Mouse (Mus musculus) spleen, adult 2 months (tissue): ENCODE results near the gene Stx6. TPM values are rescaled to one million over a fixed set of nuclear protein-coding genes. Genes with fewer than 3 reads are reported as not detected.

ENCODE experiments used
- DNase-seq, 2 experiments: peaks; one replicate each; pipeline versions ENCODE4 v3.0.0 to v3.0.0-alpha.2; 2012 to 2021; ENCODE audit warnings: low spot score in 2 of 2, low read depth in 1 of 2
- H3K27ac ChIP-seq: fragments of 200-500 bp; 2 replicates; pipeline ENCODE4 v1.5.1; 2012; ENCODE audit warnings: low read length, inconsistent platforms; ENCODE audit not compliant: insufficient read depth
- H3K27me3 ChIP-seq: fragments of 200-500 bp; 2 replicates; pipeline ENCODE4 v1.6.1; 2012; ENCODE audit warnings: mild to moderate bottlenecking, moderate library complexity, low read length, inconsistent platforms; ENCODE audit not compliant: control insufficient read depth, insufficient read depth
- H3K36me3 ChIP-seq: fragments of 200-500 bp; 2 replicates; pipeline ENCODE4 v1.6.1; 2012; ENCODE audit warnings: mild to moderate bottlenecking, low read length, inconsistent platforms; ENCODE audit not compliant: control insufficient read depth, insufficient read depth
- H3K4me1 ChIP-seq: fragments of 200-500 bp; 2 replicates; pipeline ENCODE4 v1.6.1; 2011; ENCODE audit warnings: inconsistent platforms; ENCODE audit not compliant: control insufficient read depth, insufficient read depth, insufficient read length
- H3K4me3 ChIP-seq: fragments of 200-500 bp; 2 replicates; pipeline ENCODE4 v1.5.1; 2011; ENCODE audit warnings: mild to moderate bottlenecking, inconsistent platforms; ENCODE audit not compliant: insufficient read depth, insufficient read length; ENCODE audit errors: extremely low read depth
- CTCF ChIP-seq: fragments of 200-500 bp; IDR thresholded peaks from 2 replicates; pipeline ENCODE4 v1.5.1; 2011; ENCODE audit warnings: mild to moderate bottlenecking, inconsistent platforms; ENCODE audit not compliant: insufficient read depth, insufficient read length, insufficient replicate concordance; ENCODE audit errors: extremely low read depth
- POLR2A ChIP-seq: fragments of 200-500 bp; IDR thresholded peaks from 2 replicates; pipeline ENCODE4 v1.6.1; 2011; ENCODE audit warnings: low read depth, low read length, inconsistent platforms
- WGBS: fragments of 180-500 bp; shearing (Covaris S2); methylation state at CpG from one replicate; pipeline ENCODE4 v1.1.7; 2018; 5-methylcytosine and 5-hydroxymethylcytosine counted together
- polyA plus RNA-seq: library from polyadenylated mRNA; depleted of rRNA; stranded (reverse); fragments of >200 nt; gene quantifications from 2 replicates; pipeline ENCODE4 v1.2.3, GENCODE M21; 2012

Gene Stx6
- polyA plus RNA-seq, 1 experiment = 35.0 TPM

DNA sequence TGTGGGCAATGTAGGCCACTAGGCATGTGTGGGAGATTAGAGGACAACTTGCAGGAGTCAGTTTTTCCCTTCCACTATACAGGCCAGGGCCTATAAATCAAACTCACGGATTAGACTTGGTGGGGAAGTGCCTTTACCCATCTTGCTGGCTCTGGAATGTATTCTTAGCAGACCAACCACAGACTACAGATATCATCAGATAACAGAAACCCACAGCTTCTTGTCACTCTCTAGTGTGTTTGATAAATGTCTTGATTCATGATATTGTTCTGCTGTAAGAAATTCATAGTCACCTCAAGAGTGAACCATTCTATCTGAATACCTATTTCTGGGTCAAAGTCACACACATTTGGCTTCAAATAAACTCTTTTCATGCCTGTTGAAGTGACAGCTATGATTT is 38.8 kb upstream of the Stx6 start:
- peaks cover 3% of the 10 kb centered on the region; the same call in 1 of the 2 replicates for H3K4me1 ChIP-seq

DNA sequence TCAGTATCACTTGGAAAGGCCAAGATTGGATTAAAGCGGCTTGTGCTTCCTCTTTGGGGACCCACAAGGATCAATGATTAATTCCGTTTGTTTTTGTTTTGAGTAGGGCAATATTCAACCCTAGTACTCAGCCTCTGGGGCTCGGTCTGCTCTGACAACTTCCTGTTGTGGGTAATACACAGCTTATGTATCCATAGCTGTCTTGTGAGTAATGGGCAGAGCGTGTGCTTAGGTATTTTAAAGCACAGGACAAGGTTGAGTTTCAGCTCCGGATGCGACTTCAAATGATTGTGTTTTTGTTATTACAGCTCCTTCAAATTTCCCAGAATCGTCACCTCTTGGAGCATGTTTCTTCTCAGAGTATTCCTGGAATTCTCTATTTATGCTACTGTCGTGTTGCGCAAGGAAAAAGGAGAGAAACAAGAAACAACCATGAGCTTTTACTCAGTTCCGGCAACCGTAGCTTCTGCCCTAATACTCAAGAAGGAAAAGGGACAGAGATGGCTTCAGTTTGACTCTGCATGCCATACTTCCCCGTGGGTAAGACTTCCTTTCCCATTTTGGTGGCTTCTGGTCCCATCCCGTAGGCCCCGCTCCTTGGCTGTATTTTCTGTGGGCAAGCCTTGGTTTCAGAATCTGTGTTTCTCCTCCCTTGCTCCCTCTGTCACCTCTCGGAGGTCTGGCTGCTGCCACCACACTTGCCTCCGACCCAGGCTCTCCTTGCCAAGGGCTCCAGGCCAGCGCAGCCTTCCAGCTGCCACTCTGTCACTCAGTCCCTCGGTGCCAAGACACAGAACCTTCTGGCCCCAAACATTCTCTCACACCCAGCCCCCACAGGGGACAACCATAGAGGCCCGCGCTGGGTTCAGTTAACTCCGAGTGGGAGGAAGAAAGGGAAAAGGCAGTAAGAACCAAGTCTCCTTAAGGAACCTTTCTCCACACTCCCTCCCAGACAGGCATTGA is 36.3 kb upstream of the Stx6 start:
- DNase-seq = no peak
- Histone ChIP-seq H3K27me3 (no peaks in the 10 kb centered on the region), H3K36me3 (no peaks in the 10 kb centered on the region), H3K4me3 (no peak overlapping the region), H3K4me1 (peaks cover 3% of the 10 kb centered on the region; the same call in 1 of the 2 replicates), H3K27ac (no peak overlapping the region)
- TF ChIP-seq POLR2A = no peak
- no peak for TF ChIP-seq CTCF
- WGBS = 82% methylated on average over 21 of the region's 21 CpGs

More for the DNA sequence above, 38.8 kb upstream of the Stx6 start:
- no peak for TF ChIP-seq CTCF
- TF ChIP-seq POLR2A = no peak
- Histone ChIP-seq H3K4me3 (no peak overlapping the region), H3K36me3 (no peaks in the 10 kb centered on the region), H3K27ac (no peak overlapping the region), H3K27me3 (no peaks in the 10 kb centered on the region)
- 85% methylated on average over 1 of the region's 1 CpGs for WGBS
- DNase-seq = no peak

DNA sequence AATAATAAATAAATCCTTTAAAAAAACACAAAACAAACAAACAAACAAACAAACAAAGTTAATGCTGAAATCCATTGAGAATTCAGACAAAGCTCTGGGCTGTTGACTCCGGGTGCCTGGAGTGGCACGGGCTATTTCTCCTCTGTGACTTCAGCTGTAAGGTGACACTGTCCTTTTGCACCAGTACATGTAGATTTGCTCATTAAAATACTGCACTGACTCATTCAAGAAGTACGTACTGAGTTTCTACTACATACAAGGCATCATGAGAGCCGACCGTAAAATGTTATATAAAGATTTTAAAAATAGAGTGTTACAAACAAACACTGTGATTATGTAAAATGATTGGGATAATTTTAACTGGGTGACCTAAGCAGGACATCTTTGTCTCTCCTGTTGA is 34.1 kb upstream of the Stx6 start:
- H3K27me3 ChIP-seq = no peaks in the 10 kb centered on the region
- H3K4me3 ChIP-seq = no peak overlapping the region
- WGBS = 94% methylated on average over 5 of the region's 5 CpGs
- no peak overlapping the region for H3K27ac ChIP-seq
- no peaks in the 10 kb centered on the region; the same call in 1 of the 2 replicates for H3K4me1 ChIP-seq
- DNase-seq = no peak
- H3K36me3 ChIP-seq = no peaks in the 10 kb centered on the region
- no peak for TF ChIP-seq CTCF
- no peak for TF ChIP-seq POLR2A

DNA sequence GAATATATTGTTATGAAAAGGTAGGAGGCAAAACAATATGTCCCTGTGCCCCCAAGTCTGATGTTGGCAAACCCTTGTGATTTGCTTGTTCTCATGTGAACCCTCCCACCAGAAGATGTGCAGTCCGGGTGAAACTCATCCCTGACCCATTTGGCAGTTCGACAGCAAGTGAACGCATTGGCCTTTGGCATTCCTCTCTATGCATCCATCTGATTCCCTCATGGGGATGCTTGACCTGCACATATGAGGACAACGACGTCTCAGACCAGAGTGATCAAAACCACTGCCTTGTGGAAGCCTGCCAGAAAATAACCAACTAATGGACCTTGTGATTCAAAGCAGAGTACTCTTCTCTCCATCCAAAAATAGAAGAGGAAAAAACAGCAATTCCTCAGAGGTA is 31.8 kb upstream of the Stx6 start:
- Histone ChIP-seq H3K4me3 (no peak overlapping the region), H3K4me1 (no peaks in the 10 kb centered on the region; the same call in 1 of the 2 replicates), H3K27me3 (no peaks in the 10 kb centered on the region), H3K36me3 (no peaks in the 10 kb centered on the region), H3K27ac (no peak overlapping the region)
- no peak for TF ChIP-seq POLR2A
- no peak for TF ChIP-seq CTCF
- no peak for DNase-seq
- WGBS = 83% methylated on average over 5 of the region's 5 CpGs

DNA sequence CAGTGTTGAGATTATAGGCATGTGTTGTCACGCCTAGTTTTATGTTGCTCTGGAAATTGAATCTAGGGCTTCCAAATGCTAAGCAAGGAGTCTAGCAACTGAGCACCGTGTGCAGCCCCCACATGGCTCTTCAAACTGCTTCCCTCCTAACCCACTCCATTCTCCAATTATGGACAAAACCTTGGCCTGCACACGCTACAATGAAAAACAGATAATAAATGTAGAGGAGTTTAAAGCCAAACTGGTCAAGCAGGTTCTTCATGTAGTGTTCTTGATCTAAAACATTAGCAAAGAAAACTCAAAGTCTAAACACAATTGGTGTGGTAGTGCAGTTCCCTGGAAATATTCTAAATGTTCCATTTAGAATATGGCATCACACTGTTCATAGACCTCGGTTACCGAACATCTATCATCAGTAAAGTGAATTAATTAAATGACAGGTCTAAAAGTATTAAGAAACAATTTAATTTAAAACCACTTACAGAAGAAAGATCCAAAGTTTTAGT is 31.0 kb upstream of the Stx6 start:
- 94% methylated on average over 5 of the region's 5 CpGs for whole genome bisulfite sequencing
- H3K27me3 ChIP-seq = no peaks in the 10 kb centered on the region
- H3K4me3 ChIP-seq = no peak overlapping the region
- TF ChIP-seq CTCF = no peak
- no peak for TF ChIP-seq POLR2A
- no peaks in the 10 kb centered on the region; the same call in 1 of the 2 replicates for H3K36me3 ChIP-seq
- no peaks in the 10 kb centered on the region; the same call in 1 of the 2 replicates for H3K4me1 ChIP-seq
- no peak for DNase-seq
- H3K27ac ChIP-seq = no peak overlapping the region

DNA sequence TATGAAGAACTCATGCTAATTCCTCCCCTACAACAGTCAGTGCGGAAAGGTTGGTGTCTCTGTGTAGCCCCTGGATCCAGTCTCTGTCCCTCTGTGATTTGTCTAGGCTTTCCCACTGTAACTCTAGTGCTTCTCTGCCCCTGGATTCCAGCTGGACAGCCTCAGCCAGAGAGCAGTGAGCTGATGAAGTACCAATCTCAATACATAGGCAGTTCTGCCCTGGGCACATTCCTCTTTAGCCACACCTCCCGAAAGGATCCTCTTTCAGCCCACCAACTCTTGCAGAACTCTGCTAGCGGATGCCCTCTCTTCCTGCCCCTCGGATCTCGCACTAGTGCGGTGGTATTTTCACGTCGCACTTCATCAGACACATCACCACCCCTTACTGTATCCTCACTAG is 23.6 kb upstream of the Stx6 start:
- Histone ChIP-seq H3K4me3 (no peak overlapping the region), H3K36me3 (peaks cover 2% of the 10 kb centered on the region; the same call in 1 of the 2 replicates), H3K4me1 (no peaks in the 10 kb centered on the region), H3K27me3 (no peaks in the 10 kb centered on the region), H3K27ac (no peak overlapping the region)
- no peak for DNase-seq
- TF ChIP-seq POLR2A (no peak), CTCF (no peak)
- WGBS = 81% methylated on average over 8 of the region's 8 CpGs
